In the genomic region with DNA sequence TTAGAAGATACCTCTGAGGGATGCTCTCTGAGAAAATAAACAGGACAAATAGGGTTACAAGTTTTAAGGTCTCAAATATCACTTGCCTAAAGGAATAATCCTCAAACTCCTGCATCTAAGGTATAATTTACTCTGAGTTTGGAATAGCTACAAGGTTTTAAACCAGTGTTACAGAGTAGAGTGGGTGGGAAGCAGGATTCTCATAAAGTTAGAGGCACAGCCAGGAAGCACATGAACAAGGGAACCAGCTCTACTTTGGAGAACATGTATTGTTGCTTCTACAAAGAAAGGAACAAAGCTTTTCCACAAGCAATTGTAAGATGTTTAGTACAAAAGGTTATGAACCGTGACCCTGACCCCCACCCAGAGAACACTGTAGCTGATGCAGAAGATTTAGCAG, we compare ENCODE assay signal across 14 mouse cellular contexts.
"Had no signal": no experiment of that assay in that cellular context is flagged by ENCODE, and none has a peak within 500 bp of the region (broad histone marks: within the 10 kb centered on the region; RNA-seq: fewer than 3 reads in every experiment).

No protein-coding gene starts in this region.

- H3K27ac ChIP-seq: neural tube, embryonic 12.5 days; neural tube, embryonic 13.5 days; neural tube, embryonic 15.5 days; stomach, embryonic 15.5 days; stomach, postnatal 0 days had no signal

- DNase-seq: retina, postnatal 1 day; right cerebral cortex, postnatal 4 days; spleen, adult 18-20 months; thymus, adult 18-20 months; thymus, adult 2 months; thymus, postnatal 14 days; thymus, postnatal 25 days; thymus, postnatal 36 days; thymus, postnatal 4 days had no signal

- H3K27me3 ChIP-seq: neural tube, embryonic 12.5 days; neural tube, embryonic 13.5 days; neural tube, embryonic 15.5 days; stomach, embryonic 15.5 days had no signal

- H3K36me3 ChIP-seq: neural tube, embryonic 12.5 days; neural tube, embryonic 13.5 days; neural tube, embryonic 15.5 days; stomach, embryonic 15.5 days had no signal

- H3K4me3 ChIP-seq: neural tube, embryonic 12.5 days; neural tube, embryonic 13.5 days; neural tube, embryonic 15.5 days; stomach, embryonic 15.5 days had no signal

- H3K9me3 ChIP-seq: neural tube, embryonic 12.5 days; neural tube, embryonic 13.5 days; neural tube, embryonic 15.5 days; stomach, embryonic 15.5 days had no signal

- H3K4me1 ChIP-seq: neural tube, embryonic 12.5 days; neural tube, embryonic 13.5 days; neural tube, embryonic 15.5 days; stomach, embryonic 15.5 days had no signal
